ENCODE assay signal across 9 mouse cellular contexts in genomic region chr2:164948962-164949361, GRCm38 (mm10). TPM values are rescaled to one million over a fixed set of nuclear protein-coding genes. Genes with fewer than 3 reads are reported as not detected.
DNase-seq lines count a peak whose midpoint lies in the region; ATAC-seq and TF ChIP-seq lines count a peak whose summit lies in the region.
"Had no signal": no experiment of that assay in that cellular context is flagged by ENCODE, and none has a peak within 500 bp of the region (broad histone marks: within the 10 kb centered on the region; RNA-seq: fewer than 3 reads in every experiment).

No protein-coding gene starts in this region.

- no peak overlapping the region for H3K9ac ChIP-seq in lung, embryonic 16.5 days (ENCODE audit: low read length)
- H3K9ac ChIP-seq in forebrain, embryonic 14.5 days (ENCODE audit: low read length), result peak overlapping the region; percentile 32; the same call in 1 of the 2 replicates
- no peak overlapping the region for H3K9ac ChIP-seq in limb, embryonic 15.5 days
- H3K9ac ChIP-seq in stomach, postnatal 0 days (ENCODE audit: low read length), result no peak overlapping the region

- TF ChIP-seq EP300 in stomach, postnatal 0 days (optimal IDR thresholded peaks at IDR 0.05), result no peak

- peak overlapping the region; percentile 10; the same call in 1 of the 2 replicates for H3K4me2 ChIP-seq in lung, embryonic 16.5 days (ENCODE audit: low read depth, low read length)
- 0 out of 2 replicates have a peak overlapping the region, but pooled peaks have one; percentile 20 for H3K4me2 ChIP-seq in forebrain, embryonic 14.5 days (ENCODE audit: low read length)
- peak overlapping the region; percentile 30; the same call in 1 of the 2 replicates for H3K4me2 ChIP-seq in limb, embryonic 15.5 days
- 0 out of 2 replicates have a peak overlapping the region, but pooled peaks have one; percentile 5 for H3K4me2 ChIP-seq in stomach, postnatal 0 days (replicated peaks; ENCODE audit: low read depth)

- H3K9me3 ChIP-seq in lung, embryonic 16.5 days (ENCODE audit: control insufficient read depth, low read length), result 0 out of 2 replicates have a peak, but pooled peaks cover 3% of the 10 kb centered on the region
- no peaks in the 10 kb centered on the region for H3K9me3 ChIP-seq in forebrain, embryonic 14.5 days (replicated peaks; ENCODE audit: control insufficient read depth, low read length)
- H3K9me3 ChIP-seq in limb, embryonic 15.5 days, result no peaks in the 10 kb centered on the region
- no peaks in the 10 kb centered on the region for H3K9me3 ChIP-seq in stomach, postnatal 0 days (ENCODE audit: control insufficient read depth, low read length)

- no peak overlapping the region for H3K27ac ChIP-seq in lung, embryonic 16.5 days (ENCODE audit: low read length)
- no peak overlapping the region for H3K27ac ChIP-seq in forebrain, embryonic 14.5 days (ENCODE audit: low read depth, low read length)
- H3K27ac ChIP-seq in limb, embryonic 15.5 days, result no peak overlapping the region
- H3K27ac ChIP-seq in stomach, postnatal 0 days (replicated peaks), result no peak overlapping the region

- H3K27me3 ChIP-seq in lung, embryonic 16.5 days (ENCODE audit: control insufficient read depth, insufficient read depth, low read depth, low read length), result peaks cover 63% of the 10 kb centered on the region
- H3K27me3 ChIP-seq in forebrain, embryonic 14.5 days (replicated peaks; ENCODE audit: control insufficient read depth, insufficient read depth, low read length), result peaks cover 50% of the 10 kb centered on the region
- H3K27me3 ChIP-seq in limb, embryonic 15.5 days, result peaks cover 73% of the 10 kb centered on the region
- peaks cover 17% of the 10 kb centered on the region; the same call in 1 of the 2 replicates for H3K27me3 ChIP-seq in stomach, postnatal 0 days (ENCODE audit: control insufficient read depth, insufficient read depth, low read length)

- TF ChIP-seq CTCF in stomach, postnatal 0 days (IDR thresholded peaks at IDR 0.05; ENCODE audit: low read depth), result no peak

- ATAC-seq in lung, embryonic 16.5 days (ENCODE audit: low read depth), result no peak
- ATAC-seq in forebrain, embryonic 14.5 days, result no peak
- no peak for ATAC-seq in limb, embryonic 15.5 days (ENCODE audit: insufficient number of reproducible peaks, low FRiP score, low TSS enrichment, low read depth)
- ATAC-seq in stomach, postnatal 0 days (ENCODE audit: low FRiP score, low TSS enrichment), result no peak
- ATAC-seq in frontal cortex, adult (ENCODE audit: low TSS enrichment), result no peak

- H3K4me3 ChIP-seq in lung, embryonic 16.5 days (ENCODE audit: low read length), result no peak overlapping the region
- peak overlapping the region; percentile 11; the same call in 1 of the 2 replicates for H3K4me3 ChIP-seq in forebrain, embryonic 14.5 days (ENCODE audit: low read depth, low read length)
- H3K4me3 ChIP-seq in limb, embryonic 15.5 days, result peak overlapping the region; percentile 9; the same call in 1 of the 2 replicates
- peak overlapping the region; percentile 12; the same call in 1 of the 2 replicates for H3K4me3 ChIP-seq in stomach, postnatal 0 days (ENCODE audit: low read depth, low read length)

- DNase-seq in lung, postnatal 4 days, result no peak
- DNase-seq in forebrain, embryonic 14.5 days (ENCODE audit: low spot score), result no peak
- no peak for DNase-seq in stomach, postnatal 0 days (ENCODE audit: low spot score)
- DNase-seq in gastrocnemius, postnatal 25 days, result no peak
- DNase-seq: embryo, embryonic 11 days; kidney, adult 18-20 months had no signal

- H3K36me3 ChIP-seq in lung, embryonic 16.5 days (ENCODE audit: control insufficient read depth, insufficient read depth, low read length), result no peaks in the 10 kb centered on the region
- no peaks in the 10 kb centered on the region for H3K36me3 ChIP-seq in forebrain, embryonic 14.5 days (ENCODE audit: control insufficient read depth, insufficient read depth, low read length)
- no peaks in the 10 kb centered on the region for H3K36me3 ChIP-seq in limb, embryonic 15.5 days
- no peaks in the 10 kb centered on the region for H3K36me3 ChIP-seq in stomach, postnatal 0 days (ENCODE audit: control insufficient read depth, insufficient read depth, low read length)

- 6% methylated on average over 25 of the region's 25 CpGs for WGBS in lung, embryonic 16.5 days
- WGBS in forebrain, embryonic 14.5 days, result 5% methylated on average over 25 of the region's 25 CpGs
- 8% methylated on average over 25 of the region's 25 CpGs for WGBS in limb, embryonic 15.5 days
- WGBS in stomach, postnatal 0 days, result 11% methylated on average over 25 of the region's 25 CpGs

- peaks cover 2% of the 10 kb centered on the region; the same call in 1 of the 2 replicates for H3K4me1 ChIP-seq in lung, embryonic 16.5 days (replicated peaks; ENCODE audit: control insufficient read depth, insufficient read depth, low read length)
- no peaks in the 10 kb centered on the region for H3K4me1 ChIP-seq in forebrain, embryonic 14.5 days (ENCODE audit: control insufficient read depth, insufficient read depth, low read length)
- H3K4me1 ChIP-seq in limb, embryonic 15.5 days, result peaks cover 33% of the 10 kb centered on the region
- no peaks in the 10 kb centered on the region; the same call in 1 of the 2 replicates for H3K4me1 ChIP-seq in stomach, postnatal 0 days (replicated peaks; ENCODE audit: control insufficient read depth, insufficient read depth)

RNA-seq across cellular contexts. Expression of gene Mmp9, which starts 8.4 kb away (rescaled TPM):
- 2.0 and 7.8 TPM in 2 replicates for polyA plus RNA-seq in lung, embryonic 16.5 days (2015; fragmentation: Nextera tagmentation; extraction: Ambion mirVana)
- 12.8 and 15.5 TPM in 2 replicates for polyA plus RNA-seq in forebrain, embryonic 14.5 days (2014; fragmentation: Nextera tagmentation; extraction: Ambion mirVana)
- polyA plus RNA-seq in limb, embryonic 15.5 days (2015; fragmentation: Nextera tagmentation; extraction: Ambion mirVana), result 22.2 and 52.4 TPM in 2 replicates
- 0.87 and 1.1 TPM in 2 replicates for polyA plus RNA-seq in stomach, postnatal 0 days (2015; fragmentation: Nextera tagmentation; extraction: Ambion mirVana)
- 1 to 10 TPM in 1 of 2 experiments, under 1 TPM in 1; 0.64 to 1.4 TPM for total RNA-seq in gastrocnemius, postnatal 25 days (2021)

RNA-seq across cellular contexts. Expression of gene Slc12a5, which starts 11.6 kb away (rescaled TPM):
- 0.47 and 0.53 TPM in 2 replicates for polyA plus RNA-seq in lung, embryonic 16.5 days (2015; fragmentation: Nextera tagmentation; extraction: Ambion mirVana)
- polyA plus RNA-seq in forebrain, embryonic 14.5 days (2014; fragmentation: Nextera tagmentation; extraction: Ambion mirVana), result 15.1 and 17.7 TPM in 2 replicates
- polyA plus RNA-seq in limb, embryonic 15.5 days (2015; fragmentation: Nextera tagmentation; extraction: Ambion mirVana), result 0.51 and 0.97 TPM in 2 replicates
- 0.12 and 0.21 TPM in 2 replicates for polyA plus RNA-seq in stomach, postnatal 0 days (2015; fragmentation: Nextera tagmentation; extraction: Ambion mirVana)
- total RNA-seq in gastrocnemius, postnatal 25 days (2021), result under 1 TPM; 0.21 to 0.38 TPM

RNA-seq across cellular contexts. Expression of gene Zfp335, which starts 37.4 kb away (rescaled TPM):
- polyA plus RNA-seq in lung, embryonic 16.5 days (2015; fragmentation: Nextera tagmentation; extraction: Ambion mirVana), result 14.3 and 14.6 TPM in 2 replicates
- polyA plus RNA-seq in forebrain, embryonic 14.5 days (2014; fragmentation: Nextera tagmentation; extraction: Ambion mirVana), result 8.9 and 13.4 TPM in 2 replicates
- polyA plus RNA-seq in limb, embryonic 15.5 days (2015; fragmentation: Nextera tagmentation; extraction: Ambion mirVana), result 13.2 and 13.9 TPM in 2 replicates
- polyA plus RNA-seq in stomach, postnatal 0 days (2015; fragmentation: Nextera tagmentation; extraction: Ambion mirVana), result 3.7 and 4.3 TPM in 2 replicates
- total RNA-seq in gastrocnemius, postnatal 25 days (2021), result 1 to 10 TPM; 8.2 to 9.2 TPM
